Mouse (Mus musculus): Measurements from ENCODE around the gene Gm42715. TPM values are rescaled to one million over a fixed set of nuclear protein-coding genes. Genes with fewer than 3 reads are reported as not detected.
A peak's percentile ranks its signal among the peaks of the same experiment; 100 is the strongest.

Gene Gm42715
- polyA plus RNA-seq, 2 experiments, result 15.0 to 19.6 TPM

GRCm38 (mm10) chr7:127589637-127590036 is 70.3 kb downstream of the Gm42715 start:
- no peak for ATAC-seq (ENCODE audit: low FRiP score, low read depth)
- Histone ChIP-seq H3K36me3 (ENCODE audit: control insufficient read depth, insufficient read depth, low read length) (peaks cover 56% of the 10 kb centered on the region), H3K4me2 (replicated peaks; ENCODE audit: low read depth, low read length, severe bottlenecking) (peak overlapping the region; percentile 66), H3K27me3 (ENCODE audit: control insufficient read depth, insufficient read depth, low read length) (no peaks in the 10 kb centered on the region), H3K27ac (replicated peaks; ENCODE audit: low read depth, low read length) (no peak overlapping the region), H3K9me3 (ENCODE audit: control insufficient read depth, low read length) (no peaks in the 10 kb centered on the region), H3K4me1 (ENCODE audit: control insufficient read depth, insufficient read depth, low read length) (peaks cover 10% of the 10 kb centered on the region; the same call in 1 of the 2 replicates), H3K9ac (ENCODE audit: low read depth, low read length, severe bottlenecking) (no peak overlapping the region), H3K4me3 (replicated peaks; ENCODE audit: low read length) (peak overlapping the region; percentile 91)
- DNase-seq (ENCODE audit: low spot score), result no peak
- 91% methylated on average over 9 of the region's 9 CpGs for WGBS
- no peak for TF ChIP-seq POLR2A (IDR thresholded peaks at IDR 0.05; ENCODE audit: borderline replicate concordance, extremely low read depth, insufficient read depth, insufficient read length)

- Histone ChIP-seq H3K4me1 (ENCODE audit: control insufficient read depth, insufficient read depth, low read length) (peaks cover 10% of the 10 kb centered on the region; the same call in 1 of the 2 replicates), H3K4me3 (replicated peaks; ENCODE audit: low read length) (no peak overlapping the region), H3K27me3 (ENCODE audit: control insufficient read depth, insufficient read depth, low read length) (no peaks in the 10 kb centered on the region), H3K27ac (replicated peaks; ENCODE audit: low read depth, low read length) (no peak overlapping the region), H3K9ac (ENCODE audit: low read depth, low read length, severe bottlenecking) (no peak overlapping the region), H3K36me3 (ENCODE audit: control insufficient read depth, insufficient read depth, low read length) (peaks cover 66% of the 10 kb centered on the region), H3K9me3 (ENCODE audit: control insufficient read depth, low read length) (no peaks in the 10 kb centered on the region), H3K4me2 (replicated peaks; ENCODE audit: low read depth, low read length, severe bottlenecking) (no peak overlapping the region)
- no peak for ATAC-seq (ENCODE audit: low FRiP score, low read depth)
- DNase-seq (ENCODE audit: low spot score), result no peak
- no peak for TF ChIP-seq POLR2A (IDR thresholded peaks at IDR 0.05; ENCODE audit: borderline replicate concordance, extremely low read depth, insufficient read depth, insufficient read length)
- WGBS, result 87% methylated on average over 10 of the region's 10 CpGs
Measured at GRCm38 (mm10) chr7:127591108-127591507, 71.7 kb downstream of the Gm42715 start.

- Histone ChIP-seq H3K9me3 (ENCODE audit: control insufficient read depth, low read length) (no peaks in the 10 kb centered on the region), H3K27ac (replicated peaks; ENCODE audit: low read depth, low read length) (no peak overlapping the region), H3K36me3 (ENCODE audit: control insufficient read depth, insufficient read depth, low read length) (peaks cover 80% of the 10 kb centered on the region), H3K4me3 (replicated peaks; ENCODE audit: low read length) (no peak overlapping the region), H3K27me3 (ENCODE audit: control insufficient read depth, insufficient read depth, low read length) (no peaks in the 10 kb centered on the region), H3K9ac (ENCODE audit: low read depth, low read length, severe bottlenecking) (no peak overlapping the region), H3K4me1 (ENCODE audit: control insufficient read depth, insufficient read depth, low read length) (peaks cover 6% of the 10 kb centered on the region; the same call in 1 of the 2 replicates), H3K4me2 (replicated peaks; ENCODE audit: low read depth, low read length, severe bottlenecking) (no peak overlapping the region)
- ATAC-seq (ENCODE audit: low FRiP score, low read depth), result no peak
- no peak for TF ChIP-seq POLR2A (IDR thresholded peaks at IDR 0.05; ENCODE audit: borderline replicate concordance, extremely low read depth, insufficient read depth, insufficient read length)
- 90% methylated on average over 14 of the region's 14 CpGs for WGBS
- DNase-seq (ENCODE audit: low spot score), result no peak
Measured at GRCm38 (mm10) chr7:127592575-127592974, 73.2 kb downstream of the Gm42715 start.

DNA sequence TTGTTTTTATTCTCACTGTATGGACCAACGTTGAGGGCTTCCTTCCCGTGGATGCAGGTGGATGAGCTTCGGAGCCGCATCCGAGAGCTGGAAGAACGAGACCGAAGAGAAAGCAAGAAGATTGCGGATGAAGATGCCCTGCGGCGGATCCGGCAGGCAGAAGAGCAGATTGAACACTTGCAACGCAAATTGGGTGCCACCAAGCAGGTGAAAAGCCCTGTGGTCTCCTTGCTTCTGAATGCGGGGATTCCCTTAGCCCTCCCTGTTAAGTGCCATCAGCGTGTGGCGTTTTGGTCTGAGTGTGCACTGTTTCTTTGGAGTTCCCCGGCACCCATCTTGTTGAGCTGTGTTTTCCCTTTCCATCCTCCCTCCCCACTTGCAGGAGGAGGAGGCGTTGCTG is 77.4 kb downstream of the Gm42715 start:
- H3K9me3 ChIP-seq (ENCODE audit: control insufficient read depth, low read length), result no peaks in the 10 kb centered on the region
- no peaks in the 10 kb centered on the region for H3K27me3 ChIP-seq (ENCODE audit: control insufficient read depth, insufficient read depth, low read length)
- 96% methylated on average over 17 of the region's 17 CpGs for WGBS
- no peaks in the 10 kb centered on the region for H3K4me1 ChIP-seq (ENCODE audit: control insufficient read depth, insufficient read depth, low read length)
- no peak overlapping the region for H3K9ac ChIP-seq (ENCODE audit: low read depth, low read length, severe bottlenecking)
- no peak overlapping the region for H3K4me2 ChIP-seq (replicated peaks; ENCODE audit: low read depth, low read length, severe bottlenecking)
- no peak for ATAC-seq (ENCODE audit: low FRiP score, low read depth)
- H3K27ac ChIP-seq (replicated peaks; ENCODE audit: low read depth, low read length), result no peak overlapping the region
- H3K36me3 ChIP-seq (ENCODE audit: control insufficient read depth, insufficient read depth, low read length), result peaks cover 99% of the 10 kb centered on the region
- DNase-seq (ENCODE audit: low spot score), result no peak
- no peak overlapping the region for H3K4me3 ChIP-seq (replicated peaks; ENCODE audit: low read length)
- no peak for TF ChIP-seq POLR2A (IDR thresholded peaks at IDR 0.05; ENCODE audit: borderline replicate concordance, extremely low read depth, insufficient read depth, insufficient read length)

GRCm38 (mm10) chr7:127600612-127601011 is 81.2 kb downstream of the Gm42715 start:
- Histone ChIP-seq H3K4me2 (replicated peaks; ENCODE audit: low read depth, low read length, severe bottlenecking) (no peak overlapping the region), H3K9ac (ENCODE audit: low read depth, low read length, severe bottlenecking) (no peak overlapping the region), H3K27me3 (ENCODE audit: control insufficient read depth, insufficient read depth, low read length) (no peaks in the 10 kb centered on the region), H3K9me3 (ENCODE audit: control insufficient read depth, low read length) (no peaks in the 10 kb centered on the region), H3K36me3 (ENCODE audit: control insufficient read depth, insufficient read depth, low read length) (peaks cover 98% of the 10 kb centered on the region), H3K4me3 (replicated peaks; ENCODE audit: low read length) (no peak overlapping the region), H3K4me1 (ENCODE audit: control insufficient read depth, insufficient read depth, low read length) (no peaks in the 10 kb centered on the region), H3K27ac (replicated peaks; ENCODE audit: low read depth, low read length) (no peak overlapping the region)
- ATAC-seq (ENCODE audit: low FRiP score, low read depth) (no peak), DNase-seq (ENCODE audit: low spot score) (no peak)
- WGBS, result 93% methylated on average over 7 of the region's 7 CpGs
- TF ChIP-seq POLR2A (IDR thresholded peaks at IDR 0.05; ENCODE audit: borderline replicate concordance, extremely low read depth, insufficient read depth, insufficient read length), result no peak

DNA sequence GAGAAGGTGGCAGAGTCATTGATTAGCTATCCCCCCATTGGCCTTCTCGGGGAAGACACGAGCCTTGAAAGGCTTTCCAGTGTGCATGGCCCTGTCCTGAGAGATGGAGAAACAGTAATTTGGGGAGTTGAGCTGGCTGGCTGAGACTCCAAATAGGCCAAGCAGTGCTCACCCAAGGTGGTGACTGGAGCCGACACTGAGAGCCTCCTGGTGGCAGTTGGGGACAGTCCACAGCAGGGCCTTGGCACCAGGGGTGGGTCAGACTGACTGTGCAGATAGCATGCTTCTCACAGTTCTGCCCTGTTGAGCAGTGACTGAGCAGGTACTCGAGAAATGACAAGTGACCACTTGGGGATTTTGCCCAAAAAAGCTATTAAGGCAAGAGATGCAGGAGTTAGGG is 82.4 kb downstream of the Gm42715 start:
- TF ChIP-seq POLR2A (IDR thresholded peaks at IDR 0.05; ENCODE audit: borderline replicate concordance, extremely low read depth, insufficient read depth, insufficient read length), result no peak
- Histone ChIP-seq H3K27me3 (ENCODE audit: control insufficient read depth, insufficient read depth, low read length) (no peaks in the 10 kb centered on the region), H3K9me3 (ENCODE audit: control insufficient read depth, low read length) (no peaks in the 10 kb centered on the region), H3K27ac (replicated peaks; ENCODE audit: low read depth, low read length) (no peak overlapping the region), H3K9ac (ENCODE audit: low read depth, low read length, severe bottlenecking) (no peak overlapping the region), H3K4me2 (replicated peaks; ENCODE audit: low read depth, low read length, severe bottlenecking) (no peak overlapping the region), H3K4me1 (ENCODE audit: control insufficient read depth, insufficient read depth, low read length) (no peaks in the 10 kb centered on the region), H3K4me3 (replicated peaks; ENCODE audit: low read length) (no peak overlapping the region), H3K36me3 (ENCODE audit: control insufficient read depth, insufficient read depth, low read length) (peaks cover 96% of the 10 kb centered on the region)
- WGBS, result 88% methylated on average over 4 of the region's 4 CpGs
- DNase-seq (ENCODE audit: low spot score), result no peak
- no peak for ATAC-seq (ENCODE audit: low FRiP score, low read depth)
